Mouse (Mus musculus) CH12.LX (cell line): ENCODE measurements at regions not wholly inside any gene's neighbourhood (a gene's known extent, or its start where the extent isn't known, plus 50 kb on each side); places are given as distances from the start of the nearest gene placed in this dataset.

ENCODE experiments used
- DNase-seq: peaks from one replicate; pipeline ENCODE4 v3.0.0-alpha.2; 2013; ENCODE audit errors: extremely low read depth
- H3K27ac ChIP-seq: 2 replicates; pipeline ENCODE4 v1.5.1; 2012; ENCODE audit warnings: low read depth, mild to moderate bottlenecking, control low read depth, moderate library complexity; ENCODE audit not compliant: insufficient read depth
- H3K27me3 ChIP-seq: replicated peaks from 2 replicates; pipeline ENCODE3; 2012; ENCODE audit warnings: inconsistent platforms
- H3K36me3 ChIP-seq, 2 experiments: replicated peaks in 1 of 2; 2 replicates each; pipeline versions ENCODE3 to v1.6.1; 2012; ENCODE audit warnings: inconsistent platforms in 1 of 2, low read length in 1 of 2, mild to moderate bottlenecking in 1 of 2, mixed read lengths in 1 of 2, moderate library complexity in 1 of 2; ENCODE audit not compliant: control insufficient read depth in 1 of 2, insufficient read depth in 1 of 2
- H3K4me1 ChIP-seq, 2 experiments: 2 replicates each; pipeline ENCODE4 v1.6.1; 2012; ENCODE audit warnings: inconsistent platforms in 1 of 2, moderate library complexity in 1 of 2; ENCODE audit not compliant: insufficient read depth in 2 of 2, control insufficient read depth in 1 of 2
- H3K4me2 ChIP-seq: 2 replicates; pipeline ENCODE4 v1.6.1; 2012; ENCODE audit warnings: low read depth, mild to moderate bottlenecking, control low read depth; ENCODE audit not compliant: poor library complexity, insufficient read depth, severe bottlenecking
- H3K4me3 ChIP-seq, 3 experiments: fragments of 150-350 bp in 1 of 3; sonication (generic) in 1 of 3; replicated peaks in 1 of 3; 2 replicates each; pipeline versions ENCODE3 to v1.5.1; 2011 to 2012; ENCODE audit warnings: low read depth in 2 of 3, low read length in 2 of 3, mild to moderate bottlenecking in 2 of 3, moderate library complexity in 2 of 3, control low read depth in 1 of 3, improper control_type of control experiment in 1 of 3, inconsistent platforms in 1 of 3, mixed read lengths in 1 of 3; ENCODE audit not compliant: poor library complexity in 1 of 3
- H3K79me2 ChIP-seq: replicated peaks from 2 replicates; pipeline ENCODE4 v1.6.1; 2012; ENCODE audit warnings: mild to moderate bottlenecking, moderate library complexity; ENCODE audit not compliant: control insufficient read depth, poor library complexity, insufficient read depth, severe bottlenecking; ENCODE audit errors: extremely low read depth
- H3K9ac ChIP-seq: 2 replicates; pipeline ENCODE4 v1.6.1; 2012; ENCODE audit warnings: low read depth, mild to moderate bottlenecking, control low read depth, moderate library complexity; ENCODE audit not compliant: insufficient read depth
- H3K9me3 ChIP-seq: replicated peaks from 2 replicates; pipeline ENCODE3; 2012; ENCODE audit warnings: low read length, inconsistent platforms, mixed read lengths
- BHLHE40 ChIP-seq: IDR thresholded peaks from 2 replicates; pipeline ENCODE4 v1.6.1; 2011; ENCODE audit warnings: mild to moderate bottlenecking, low read depth, low read length, improper control_type of control experiment
- CHD1 ChIP-seq: IDR thresholded peaks from 2 replicates; pipeline ENCODE4 v1.6.1; 2012; ENCODE audit warnings: low read depth, low read length, improper control_type of control experiment, inconsistent platforms
- CTCF ChIP-seq, 2 experiments: IDR thresholded peaks in 1 of 2; conservative IDR thresholded peaks in 1 of 2; 2 replicates each; pipeline ENCODE4 v1.5.1; 2011 to 2012; ENCODE audit warnings: low read depth in 2 of 2, low read length in 2 of 2, improper control_type of control experiment in 1 of 2, inconsistent platforms in 1 of 2, mild to moderate bottlenecking in 1 of 2, moderate library complexity in 1 of 2
- EP300 ChIP-seq: IDR thresholded peaks from 2 replicates; pipeline ENCODE4 v1.6.1; 2011; ENCODE audit warnings: low read length, improper control_type of control experiment
- GABPA ChIP-seq: IDR thresholded peaks from 2 replicates; pipeline ENCODE4 v1.6.1; 2012; ENCODE audit warnings: low read depth, low read length, improper control_type of control experiment, inconsistent platforms; ENCODE audit not compliant: insufficient replicate concordance
- HCFC1 ChIP-seq: IDR thresholded peaks from 2 replicates; pipeline ENCODE4 v1.6.1; 2012; ENCODE audit warnings: low read depth, mild to moderate bottlenecking, inconsistent platforms, low read length, improper control_type of control experiment
- IRF4 ChIP-seq: IDR thresholded peaks from 2 replicates; pipeline ENCODE4 v1.6.1; 2014; ENCODE audit warnings: low read depth, mild to moderate bottlenecking, inconsistent platforms, low read length, improper control_type of control experiment
- JUN ChIP-seq: IDR thresholded peaks from 2 replicates; pipeline ENCODE4 v1.6.1; 2011; ENCODE audit warnings: low read depth, mild to moderate bottlenecking, low read length, improper control_type of control experiment, moderate library complexity; ENCODE audit not compliant: insufficient read depth
- JUND ChIP-seq: conservative IDR thresholded peaks from 2 replicates; pipeline ENCODE4 v1.6.1; 2011; ENCODE audit warnings: low read depth, low read length, improper control_type of control experiment
- KAT2A ChIP-seq: IDR thresholded peaks from 2 replicates; pipeline ENCODE4 v1.6.1; 2012; ENCODE audit warnings: low read length, improper control_type of control experiment, inconsistent platforms; ENCODE audit not compliant: insufficient replicate concordance
- MAZ ChIP-seq: IDR thresholded peaks from 2 replicates; pipeline ENCODE4 v1.6.1; 2012; ENCODE audit warnings: low read depth, mild to moderate bottlenecking, inconsistent platforms, low read length, improper control_type of control experiment, moderate library complexity
- MXI1 ChIP-seq: IDR thresholded peaks from 2 replicates; pipeline ENCODE4 v1.6.1; 2011; ENCODE audit warnings: mild to moderate bottlenecking, low read depth, low read length, improper control_type of control experiment
- MYC ChIP-seq: IDR thresholded peaks from 2 replicates; pipeline ENCODE4 v1.6.1; 2011; ENCODE audit warnings: low read depth, mild to moderate bottlenecking, improper control_type of control experiment, low read length
- NELFE ChIP-seq: IDR thresholded peaks from 2 replicates; pipeline ENCODE4 v1.6.1; 2011; ENCODE audit warnings: low read depth, low read length, improper control_type of control experiment
- PAX5 ChIP-seq: IDR thresholded peaks from 2 replicates; pipeline ENCODE4 v1.6.1; 2012; ENCODE audit warnings: low read length, inconsistent platforms, mixed read lengths
- POLR2A ChIP-seq: IDR thresholded peaks from 2 replicates; pipeline ENCODE4 v1.6.1; 2011; ENCODE audit warnings: low read depth, mild to moderate bottlenecking, improper control_type of control experiment, low read length
- SIN3A ChIP-seq: IDR thresholded peaks from 2 replicates; pipeline ENCODE4 v1.6.1; 2012; ENCODE audit warnings: low read length, improper control_type of control experiment, inconsistent platforms
- TCF12 ChIP-seq: IDR thresholded peaks from 2 replicates; pipeline ENCODE4 v1.6.1; 2014; ENCODE audit warnings: low read depth, mild to moderate bottlenecking, inconsistent platforms, low read length, improper control_type of control experiment
- ZKSCAN1 ChIP-seq: IDR thresholded peaks from 2 replicates; pipeline ENCODE4 v1.6.1; 2012; ENCODE audit warnings: low read depth, inconsistent platforms, low read length, improper control_type of control experiment, borderline replicate concordance
- ZMIZ1 ChIP-seq: IDR thresholded peaks from 2 replicates; pipeline ENCODE4 v1.6.1; 2012; ENCODE audit warnings: low read depth, mild to moderate bottlenecking, inconsistent platforms, low read length, improper control_type of control experiment
- dilution Hi-C: fragments of 300-500 bp; cut with MboI; formaldehyde crosslinking; loops from 2 replicates; pipeline ENCODE4 v1.14.3; 2020; ENCODE audit warnings: low sequenced_read_pairs; ENCODE audit not compliant: extremely low pct_unique_long_range_greater_than_20kb, extremely low pct_ligation_motif_present
- in situ Hi-C: fragments of 300-500 bp; cut with MboI; formaldehyde crosslinking; loops from 3 replicates; pipeline ENCODE4 v1.14.3; 2019; ENCODE audit warnings: low sequenced_read_pairs, low pct_ligation_motif_present, low pct_unique_long_range_greater_than_20kb, mixed read lengths

DNA sequence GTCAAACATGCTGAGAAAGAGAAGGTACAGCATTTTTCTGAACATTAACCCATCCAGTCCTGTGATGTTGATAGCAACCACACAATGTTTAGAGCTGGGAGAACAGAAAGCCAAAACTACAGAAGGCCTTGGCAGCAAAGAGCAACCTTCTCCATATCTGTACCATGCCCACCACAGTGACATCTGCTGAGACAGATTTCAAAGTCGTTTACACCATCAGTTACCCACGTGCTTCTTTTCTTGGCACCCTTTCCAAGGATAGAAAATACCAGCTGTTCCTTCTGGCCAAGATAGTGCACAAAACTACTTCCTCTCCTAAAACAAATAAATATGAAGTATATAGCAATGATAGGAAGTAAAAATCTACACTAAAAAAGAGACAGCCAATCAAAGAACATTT is 266.8 kb upstream of the Edil3 start:
- in situ Hi-C loops, result no loop called here

DNA sequence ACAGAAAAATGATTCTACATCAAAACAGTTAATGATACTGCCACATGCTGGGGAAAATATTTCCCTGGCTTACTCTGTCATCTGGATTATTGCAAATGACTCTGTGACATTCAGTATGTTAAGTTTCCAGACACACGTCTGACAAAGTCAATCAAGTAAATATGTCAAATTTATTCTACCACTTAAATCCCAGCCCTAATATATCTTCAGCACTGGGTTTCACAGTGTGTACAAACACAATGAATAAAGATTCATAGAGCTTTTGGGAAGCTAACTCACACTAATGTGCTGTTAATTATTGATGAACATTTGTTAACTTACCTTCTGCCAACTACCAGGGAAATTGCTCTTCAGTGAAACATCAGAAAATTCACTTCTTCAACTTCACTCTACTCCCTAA is 256.3 kb upstream of the Edil3 start:
- H3K27me3 ChIP-seq, result no peaks in the 10 kb centered on the region
- no peaks in the 10 kb centered on the region for H3K4me1 ChIP-seq
- H3K4me3 ChIP-seq, result no peak overlapping the region
- no peaks in the 10 kb centered on the region for H3K79me2 ChIP-seq
- no peak for DNase-seq
- dilution Hi-C loops, result no loop called here
- in situ Hi-C loops, result no loop called here
- H3K36me3 ChIP-seq, result no peaks in the 10 kb centered on the region
- H3K27ac ChIP-seq, result no peak overlapping the region
- H3K4me2 ChIP-seq, result no peak overlapping the region
- no peak for TF ChIP-seq TCF12
- TF ChIP-seq SIN3A, result no peak
- TF ChIP-seq ZMIZ1, result no peak
- no peak for TF ChIP-seq ZKSCAN1
- TF ChIP-seq KAT2A, result no peak
- no peak for TF ChIP-seq NELFE
- TF ChIP-seq PAX5, result no peak
- no peak for TF ChIP-seq EP300
- no peak for TF ChIP-seq MYC
- TF ChIP-seq MXI1, result no peak
- no peak for TF ChIP-seq CTCF (conservative IDR thresholded peaks at IDR 0.05 in 1 of 2, IDR thresholded peaks at IDR 0.05 in 1 of 2; ENCODE audit: low read depth in 2 of 2, low read length in 2 of 2)
- no peak for TF ChIP-seq IRF4
- no peak for TF ChIP-seq JUND
- TF ChIP-seq GABPA, result no peak
- no peak for TF ChIP-seq POLR2A
- no peak for TF ChIP-seq HCFC1
- TF ChIP-seq CHD1, result no peak
- no peak for TF ChIP-seq BHLHE40
- no peak for TF ChIP-seq MAZ
- TF ChIP-seq JUN, result no peak
- H3K9me3 ChIP-seq, result no peaks in the 10 kb centered on the region
- H3K9ac ChIP-seq, result no peak overlapping the region

More for the DNA sequence above, 266.8 kb upstream of the Edil3 start:
- Histone ChIP-seq H3K27me3 (no peaks in the 10 kb centered on the region), H3K9me3 (peaks cover 2% of the 10 kb centered on the region), H3K27ac (no peak overlapping the region), H3K4me3 (no peak overlapping the region), H3K79me2 (no peaks in the 10 kb centered on the region), H3K4me2 (no peak overlapping the region), H3K36me3 (no peaks in the 10 kb centered on the region), H3K4me1 (no peaks in the 10 kb centered on the region), H3K9ac (no peak overlapping the region)
- DNase-seq, result no peak
- dilution Hi-C loops, result no loop called here
- TF ChIP-seq IRF4 (no peak), CHD1 (no peak), ZKSCAN1 (no peak), JUND (no peak), TCF12 (no peak), ZMIZ1 (no peak)
